Mouse (Mus musculus): ENCODE measurements around the gene Lck. TPM values are rescaled to one million over a fixed set of nuclear protein-coding genes. Genes with fewer than 3 reads are reported as not detected.

Gene Lck
- polyA plus RNA-seq, 1 experiment from 2014 or later: 7.9 TPM

DNA sequence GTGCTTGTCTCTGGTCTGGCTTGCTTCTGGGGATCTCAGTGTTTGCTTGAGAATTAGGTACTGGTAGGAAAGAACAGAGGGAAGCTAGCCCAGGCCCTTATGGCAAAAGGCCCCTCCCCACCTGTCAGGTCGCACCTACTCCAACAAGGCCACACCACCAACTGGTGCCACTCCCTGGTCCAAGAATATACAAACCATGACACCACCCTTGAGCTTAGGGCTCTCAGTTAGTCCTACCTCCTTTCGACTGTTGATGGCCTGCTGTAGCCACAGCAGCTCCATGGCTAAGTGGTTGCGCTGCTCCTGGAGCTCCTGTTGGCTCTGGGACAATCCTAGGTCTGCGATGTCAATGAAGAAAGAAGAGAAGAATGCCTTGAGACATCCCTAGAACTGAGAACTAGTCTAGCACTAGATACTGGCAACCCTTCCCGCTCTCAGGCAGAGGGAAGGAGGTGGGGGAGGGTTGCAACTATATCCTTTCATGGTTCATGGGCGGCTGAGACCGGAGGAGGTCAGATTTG is 43.7 kb upstream of the Lck start:
- peaks cover 19% of the 10 kb centered on the region for H3K36me3 ChIP-seq (ENCODE audit: control insufficient read depth, insufficient read depth, low read length)
- no peaks in the 10 kb centered on the region for H3K27me3 ChIP-seq (replicated peaks; ENCODE audit: control insufficient read depth, insufficient read depth, low read length)
- H3K9me3 ChIP-seq (ENCODE audit: control insufficient read depth, low read length): no peaks in the 10 kb centered on the region
- H3K4me2 ChIP-seq (ENCODE audit: low read length): no peak overlapping the region
- no peak overlapping the region for H3K4me3 ChIP-seq (ENCODE audit: low read depth, low read length)
- 95% methylated on average over 7 of the region's 7 CpGs for WGBS
- peaks cover 6% of the 10 kb centered on the region for H3K4me1 ChIP-seq (replicated peaks; ENCODE audit: control insufficient read depth, insufficient read depth, low read length)
- DNase-seq (ENCODE audit: low spot score) (no peak), ATAC-seq (replicated peaks; ENCODE audit: low FRiP score, low TSS enrichment, low read depth) (no peak)
- no peak overlapping the region for H3K27ac ChIP-seq (ENCODE audit: low read depth)
- no peak overlapping the region for H3K9ac ChIP-seq (ENCODE audit: low read length)

DNA sequence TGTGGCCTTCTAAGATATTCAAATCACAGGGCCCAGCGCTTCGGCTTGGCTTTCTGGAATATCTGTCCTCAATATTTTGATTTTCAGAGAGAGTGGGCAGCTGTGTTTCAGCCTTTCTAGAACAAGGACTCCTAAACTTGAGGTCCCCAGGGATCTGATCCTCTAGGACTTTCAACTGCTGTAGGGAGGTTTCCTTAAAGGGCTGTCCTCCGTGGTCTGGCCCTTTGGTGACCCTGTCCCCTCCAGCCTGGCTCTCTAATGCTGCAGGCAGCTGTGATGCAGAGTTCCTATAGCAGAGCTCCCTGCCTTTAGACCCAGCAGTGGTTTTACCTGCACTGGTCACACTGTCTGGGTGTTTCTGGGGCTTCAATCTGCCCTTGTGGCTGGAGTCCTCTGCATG is 43.2 kb upstream of the Lck start:
- Histone ChIP-seq H3K4me3 (ENCODE audit: low read depth, low read length) (no peak overlapping the region), H3K4me1 (replicated peaks; ENCODE audit: control insufficient read depth, insufficient read depth, low read length) (peaks cover 6% of the 10 kb centered on the region), H3K27me3 (replicated peaks; ENCODE audit: control insufficient read depth, insufficient read depth, low read length) (no peaks in the 10 kb centered on the region), H3K4me2 (ENCODE audit: low read length) (no peak overlapping the region), H3K9ac (ENCODE audit: low read length) (no peak overlapping the region), H3K27ac (ENCODE audit: low read depth) (no peak overlapping the region), H3K9me3 (ENCODE audit: control insufficient read depth, low read length) (no peaks in the 10 kb centered on the region), H3K36me3 (ENCODE audit: control insufficient read depth, insufficient read depth, low read length) (peaks cover 19% of the 10 kb centered on the region)
- 96% methylated on average over 3 of the region's 3 CpGs for WGBS
- no peak for ATAC-seq (replicated peaks; ENCODE audit: low FRiP score, low TSS enrichment, low read depth)
- no peak for DNase-seq (ENCODE audit: low spot score)

DNA sequence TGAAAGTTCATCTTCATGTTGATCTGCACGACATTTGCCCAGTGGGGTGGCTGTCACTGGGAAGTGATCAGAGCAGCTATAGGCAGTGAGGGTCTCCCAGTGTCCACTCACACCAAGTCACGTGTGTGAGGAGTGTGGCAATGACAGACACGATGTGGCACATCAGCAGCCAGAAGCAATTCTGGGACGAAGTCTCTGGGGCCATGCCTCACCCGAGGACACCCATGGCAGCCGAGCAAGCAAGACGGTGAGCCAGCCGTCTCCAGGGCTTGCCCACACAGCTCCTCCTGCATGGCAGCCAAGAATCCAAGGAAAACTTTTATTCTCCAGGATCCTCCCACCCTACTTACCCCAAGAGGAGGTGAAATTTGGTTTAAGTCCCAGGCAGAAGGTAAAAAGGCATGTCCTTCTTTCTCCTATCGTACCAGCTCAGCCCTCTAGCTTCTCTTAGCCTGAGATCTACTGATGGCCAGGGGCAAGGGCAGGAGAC is 42.4 kb upstream of the Lck start:
- H3K4me1 ChIP-seq (replicated peaks; ENCODE audit: control insufficient read depth, insufficient read depth, low read length): peaks cover 6% of the 10 kb centered on the region
- no peak for DNase-seq (ENCODE audit: low spot score)
- no peaks in the 10 kb centered on the region for H3K9me3 ChIP-seq (ENCODE audit: control insufficient read depth, low read length)
- H3K9ac ChIP-seq (ENCODE audit: low read length): no peak overlapping the region
- no peak overlapping the region for H3K27ac ChIP-seq (ENCODE audit: low read depth)
- no peak overlapping the region for H3K4me3 ChIP-seq (ENCODE audit: low read depth, low read length)
- H3K36me3 ChIP-seq (ENCODE audit: control insufficient read depth, insufficient read depth, low read length): peaks cover 19% of the 10 kb centered on the region
- 90% methylated on average over 9 of the region's 9 CpGs for WGBS
- no peak overlapping the region for H3K4me2 ChIP-seq (ENCODE audit: low read length)
- ATAC-seq (replicated peaks; ENCODE audit: low FRiP score, low TSS enrichment, low read depth): no peak
- H3K27me3 ChIP-seq (replicated peaks; ENCODE audit: control insufficient read depth, insufficient read depth, low read length): no peaks in the 10 kb centered on the region

DNA sequence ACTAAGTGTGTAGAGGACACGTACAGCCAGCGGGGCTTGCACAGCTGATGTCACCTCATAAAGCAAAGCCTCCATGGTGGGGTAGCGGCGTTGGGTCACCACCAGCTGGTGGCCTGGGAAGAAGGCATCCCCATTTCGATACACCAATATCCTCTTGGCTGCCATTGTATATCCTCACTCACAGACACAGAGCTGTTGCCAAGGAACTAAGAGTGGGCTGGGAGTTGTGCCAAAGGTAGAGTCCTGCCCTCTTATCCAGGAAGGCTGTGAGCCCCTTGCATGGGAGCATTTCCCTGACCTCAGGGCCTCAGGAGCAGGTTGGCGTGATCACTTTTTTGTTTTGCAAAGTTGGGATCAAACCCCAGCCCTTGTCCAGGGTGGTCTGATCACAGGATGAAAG is 40.7 kb upstream of the Lck start, which contains the start of gene Dcdc2b:
Gene Dcdc2b (minus strand): TSS at position 165 of the 400 bp plus-strand sequence.
- H3K9me3 ChIP-seq (ENCODE audit: control insufficient read depth, low read length): no peaks in the 10 kb centered on the region
- H3K4me1 ChIP-seq (replicated peaks; ENCODE audit: control insufficient read depth, insufficient read depth, low read length): peaks cover 6% of the 10 kb centered on the region
- H3K4me3 ChIP-seq (ENCODE audit: low read depth, low read length): no peak within 1 kb of the TSS
- H3K9ac ChIP-seq (ENCODE audit: low read length): no peak within 1 kb of the TSS
- no peak for ATAC-seq (replicated peaks; ENCODE audit: low FRiP score, low TSS enrichment, low read depth)
- H3K27me3 ChIP-seq (replicated peaks; ENCODE audit: control insufficient read depth, insufficient read depth, low read length): no peaks in the 10 kb centered on the region
- no peak within 1 kb of the TSS for H3K27ac ChIP-seq (ENCODE audit: low read depth)
- H3K36me3 ChIP-seq (ENCODE audit: control insufficient read depth, insufficient read depth, low read length): peaks cover 25% of the 10 kb centered on the region
- WGBS: 84% methylated on average over 6 of the region's 6 CpGs
- no peak within 1 kb of the TSS for H3K4me2 ChIP-seq (ENCODE audit: low read length)
- DNase-seq (ENCODE audit: low spot score): no peak

DNA sequence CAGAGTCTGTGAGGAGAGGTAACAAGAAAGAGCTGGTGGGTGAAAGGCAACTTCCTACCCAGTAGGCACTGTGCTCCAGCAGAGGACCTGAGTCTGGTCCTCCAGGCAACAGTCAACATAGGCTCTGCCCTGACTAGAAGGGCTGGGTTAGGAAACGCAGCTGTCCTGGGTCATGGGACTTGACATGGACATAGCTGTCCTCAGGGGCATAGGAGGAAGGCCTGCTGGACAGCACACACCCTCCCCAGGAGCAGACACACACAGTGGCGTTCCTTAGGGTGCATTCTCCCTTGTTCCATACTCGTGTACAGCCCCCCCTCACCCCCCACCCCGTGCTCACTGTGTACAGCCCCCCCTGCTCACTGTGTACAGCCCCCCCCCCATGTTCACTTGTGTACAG is 37.0 kb upstream of the Lck start:
- no peak overlapping the region for H3K4me3 ChIP-seq (ENCODE audit: low read depth, low read length)
- H3K27ac ChIP-seq (ENCODE audit: low read depth): no peak overlapping the region
- 72% methylated on average over 4 of the region's 4 CpGs for WGBS

DNA sequence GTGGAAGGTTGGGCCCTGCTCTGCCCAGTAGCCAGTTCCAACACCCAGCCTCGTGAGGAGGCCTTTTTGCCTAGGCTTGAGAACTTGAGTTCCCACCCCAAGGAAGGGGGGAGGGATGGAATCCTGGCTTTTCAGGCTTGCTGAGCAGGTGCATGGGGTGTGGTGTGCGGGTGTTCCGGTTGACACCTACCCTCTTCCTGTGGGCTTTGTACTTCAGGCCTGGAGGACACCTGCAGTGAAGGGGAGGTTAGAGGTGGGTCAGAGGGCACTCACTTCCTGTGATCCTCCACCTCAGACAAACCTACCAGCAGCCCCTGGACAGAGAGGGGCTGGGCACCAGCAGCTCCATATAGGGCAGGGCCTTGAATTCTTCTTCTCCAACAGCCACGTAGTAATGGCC is 36.6 kb upstream of the Lck start:
- Histone ChIP-seq H3K27ac (ENCODE audit: low read depth) (no peak overlapping the region), H3K9ac (ENCODE audit: low read length) (no peak overlapping the region), H3K36me3 (ENCODE audit: control insufficient read depth, insufficient read depth, low read length) (peaks cover 27% of the 10 kb centered on the region), H3K4me2 (ENCODE audit: low read length) (no peak overlapping the region), H3K9me3 (ENCODE audit: control insufficient read depth, low read length) (no peaks in the 10 kb centered on the region), H3K27me3 (replicated peaks; ENCODE audit: control insufficient read depth, insufficient read depth, low read length) (no peaks in the 10 kb centered on the region), H3K4me1 (replicated peaks; ENCODE audit: control insufficient read depth, insufficient read depth, low read length) (no peaks in the 10 kb centered on the region), H3K4me3 (ENCODE audit: low read depth, low read length) (no peak overlapping the region)
- DNase-seq (ENCODE audit: low spot score) (no peak), ATAC-seq (replicated peaks; ENCODE audit: low FRiP score, low TSS enrichment, low read depth) (no peak)
- WGBS: 70% methylated on average over 4 of the region's 4 CpGs

More for the DNA sequence above, 37.0 kb upstream of the Lck start:
- Histone ChIP-seq H3K4me2 (ENCODE audit: low read length) (no peak overlapping the region), H3K9ac (ENCODE audit: low read length) (no peak overlapping the region), H3K9me3 (ENCODE audit: control insufficient read depth, low read length) (no peaks in the 10 kb centered on the region), H3K4me1 (replicated peaks; ENCODE audit: control insufficient read depth, insufficient read depth, low read length) (no peaks in the 10 kb centered on the region), H3K36me3 (ENCODE audit: control insufficient read depth, insufficient read depth, low read length) (peaks cover 23% of the 10 kb centered on the region), H3K27me3 (replicated peaks; ENCODE audit: control insufficient read depth, insufficient read depth, low read length) (no peaks in the 10 kb centered on the region)
- no peak for DNase-seq (ENCODE audit: low spot score)
- no peak for ATAC-seq (replicated peaks; ENCODE audit: low FRiP score, low TSS enrichment, low read depth)

DNA sequence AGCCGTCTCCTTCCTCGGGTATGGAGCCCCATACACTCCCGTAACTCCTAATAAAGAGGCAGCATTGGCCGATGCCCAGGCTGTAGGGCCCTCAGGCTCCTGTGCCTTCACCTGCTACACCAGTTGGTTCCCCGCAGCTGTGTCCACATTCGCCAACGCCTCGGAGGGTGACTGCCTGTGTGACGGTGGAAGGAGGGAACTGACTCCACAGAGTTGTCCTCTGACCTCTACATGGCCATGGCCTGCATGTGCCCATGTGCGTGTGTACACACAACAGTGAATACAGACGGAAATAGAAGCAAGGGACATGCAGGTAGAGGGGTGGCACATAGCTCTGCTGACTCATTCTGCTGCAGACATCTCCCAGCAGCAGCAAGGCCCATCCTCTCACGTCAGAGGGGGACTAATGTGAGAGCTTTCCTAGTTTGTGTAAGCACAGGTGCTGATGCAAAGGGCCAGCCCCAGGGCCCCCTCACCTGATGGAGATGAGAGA is 35.7 kb upstream of the Lck start:
- Histone ChIP-seq H3K27ac (ENCODE audit: low read depth) (no peak overlapping the region), H3K36me3 (ENCODE audit: control insufficient read depth, insufficient read depth, low read length) (peaks cover 36% of the 10 kb centered on the region), H3K9me3 (ENCODE audit: control insufficient read depth, low read length) (no peaks in the 10 kb centered on the region), H3K4me2 (ENCODE audit: low read length) (no peak overlapping the region), H3K4me1 (replicated peaks; ENCODE audit: control insufficient read depth, insufficient read depth, low read length) (no peaks in the 10 kb centered on the region), H3K27me3 (replicated peaks; ENCODE audit: control insufficient read depth, insufficient read depth, low read length) (no peaks in the 10 kb centered on the region), H3K9ac (ENCODE audit: low read length) (no peak overlapping the region), H3K4me3 (ENCODE audit: low read depth, low read length) (no peak overlapping the region)
- DNase-seq (ENCODE audit: low spot score): no peak
- no peak for ATAC-seq (replicated peaks; ENCODE audit: low FRiP score, low TSS enrichment, low read depth)
- WGBS: 84% methylated on average over 12 of the region's 12 CpGs

DNA sequence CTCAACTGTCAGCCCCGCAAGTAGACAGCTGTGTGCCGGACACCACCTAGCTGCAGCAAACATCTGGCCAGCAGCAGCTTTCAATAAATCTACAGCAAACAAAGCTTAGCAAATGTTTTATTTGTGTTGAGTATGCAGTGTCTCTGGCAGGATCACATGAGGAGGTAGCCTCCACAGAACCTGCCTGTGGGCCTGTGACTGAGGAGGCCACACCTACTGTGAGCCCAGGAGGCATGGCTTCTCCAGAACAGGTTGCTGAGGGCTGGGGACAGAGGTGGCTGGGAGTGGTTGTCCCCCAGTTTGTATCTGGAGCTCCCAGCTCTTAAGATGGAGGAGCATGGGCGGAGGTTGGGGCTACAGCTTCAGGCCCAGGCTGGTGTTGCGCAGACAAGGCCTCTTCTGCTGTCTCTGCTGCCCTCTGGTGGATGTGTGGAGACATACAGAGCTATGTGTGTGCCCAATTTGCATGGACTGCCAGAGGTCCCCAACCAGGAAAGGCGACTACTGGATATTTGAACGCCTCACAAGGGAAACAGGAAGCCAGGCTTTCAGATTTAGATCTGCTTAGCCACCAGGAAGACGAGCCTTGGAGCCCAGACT is 35.1 kb upstream of the Lck start:
- WGBS: 38% methylated on average over 7 of the region's 7 CpGs
- ATAC-seq (replicated peaks; ENCODE audit: low FRiP score, low TSS enrichment, low read depth) (peak; percentile 84), DNase-seq (ENCODE audit: low spot score) (peak; percentile 86)
- no peak overlapping the region for H3K4me2 ChIP-seq (ENCODE audit: low read length)
- no peaks in the 10 kb centered on the region for H3K9me3 ChIP-seq (ENCODE audit: control insufficient read depth, low read length)
- H3K27me3 ChIP-seq (replicated peaks; ENCODE audit: control insufficient read depth, insufficient read depth, low read length): no peaks in the 10 kb centered on the region
- H3K9ac ChIP-seq (ENCODE audit: low read length): no peak overlapping the region
- no peaks in the 10 kb centered on the region for H3K4me1 ChIP-seq (replicated peaks; ENCODE audit: control insufficient read depth, insufficient read depth, low read length)
- no peak overlapping the region for H3K4me3 ChIP-seq (ENCODE audit: low read depth, low read length)
- no peak overlapping the region for H3K27ac ChIP-seq (ENCODE audit: low read depth)
- peaks cover 42% of the 10 kb centered on the region for H3K36me3 ChIP-seq (ENCODE audit: control insufficient read depth, insufficient read depth, low read length)

All from intestine, embryonic 14.5 days (tissue).